Comparison of ENCODE assay signal across 11 mouse cellular contexts in genomic region chr14:17674335-17674734, GRCm38 (mm10). TPM values are rescaled to one million over a fixed set of nuclear protein-coding genes. Genes with fewer than 3 reads are reported as not detected.
"Had no signal": no experiment of that assay in that cellular context is flagged by ENCODE, and none has a peak within 500 bp of the region (broad histone marks: within the 10 kb centered on the region; RNA-seq: fewer than 3 reads in every experiment).

No protein-coding gene starts in this region.

- DNase-seq: kidney, postnatal 25 days; layer of hippocampus, adult 9-11 months; layer of hippocampus, postnatal 36 days; liver; liver, embryonic 13.5 days; liver, postnatal 0 days; lung, postnatal 14 days; spleen, adult 18-20 months; thymus, adult 18-20 months; thymus, postnatal 14 days had no signal

RNA-seq across cellular contexts. Expression of gene Thrb, which starts 14.3 kb away (rescaled TPM):
- total RNA-seq: monocyte, adult 5-6 weeks had no signal
